Mouse (Mus musculus) spleen, postnatal 0 days (tissue): ENCODE results near the gene Tm9sf2. TPM values are rescaled to one million over a fixed set of nuclear protein-coding genes. Genes with fewer than 3 reads are reported as not detected.

Source experiments
- polyA plus RNA-seq: library from polyadenylated mRNA; unstranded; fragments of >200 nt; fragmentation: Nextera tagmentation; extraction: Ambion mirVana; gene quantifications from 2 replicates; pipeline ENCODE4 v1.2.1, GENCODE M21; 2015

The Tm9sf2 gene
- 66.1 and 70.5 TPM in 2 replicates for polyA plus RNA-seq

GRCm38 (mm10) chr14:122106822-122107468 lies at the start of gene Tm9sf2:
TSS of gene Tm9sf2 (plus strand) at chr14:122107038.

GRCm38 (mm10) chr14:122181078-122181814 lies 74.4 kb downstream of the Tm9sf2 start, which contains the start of gene Clybl:
TSS of gene Clybl (plus strand) at chr14:122181704.

Other genes starting within 250 kb of the Tm9sf2 start
- gene Ubac2, start 228.4 kb upstream of the Tm9sf2 start, polyA plus RNA-seq, result 24.3 and 27.1 TPM in 2 replicates
- 1.5 and 2.8 TPM in 2 replicates for gene Gpr18, start 191.3 kb upstream of the Tm9sf2 start, polyA plus RNA-seq
- 1.7 and 3.2 TPM in 2 replicates for gene Gpr183, start 141.8 kb upstream of the Tm9sf2 start, polyA plus RNA-seq
- not detected in 2 replicates for gene Timm8a2, start 72.4 kb upstream of the Tm9sf2 start, polyA plus RNA-seq
- gene Clybl, start 74.7 kb downstream of the Tm9sf2 start, polyA plus RNA-seq, result 32.3 and 36.0 TPM in 2 replicates